In genomic region chr13:29114998-29115495, GRCm38 (mm10) we compare ENCODE assay signal across 18 mouse cellular contexts.
"Had no signal": no experiment of that assay in that cellular context is flagged by ENCODE, and none has a peak within 500 bp of the region (broad histone marks: within the 10 kb centered on the region; RNA-seq: fewer than 3 reads in every experiment).

No protein-coding gene starts in this region.

- ATAC-seq: hindbrain, embryonic 16.5 days; inflammation-experienced regulatory T-cells, adult 6 months; intestine, embryonic 15.5 days; intestine, postnatal 0 days; liver, postnatal 0 days had no signal

- DNase-seq: gastrocnemius, adult 2 months; gastrocnemius, postnatal 10 days; gastrocnemius, postnatal 25 days; heart, adult 2 months; heart, postnatal 10 days; heart, postnatal 4 days; kidney, adult 18-20 months; kidney, adult 8-10 months; kidney, postnatal 10 days; kidney, postnatal 25 days; kidney, postnatal 4 days; liver; liver, embryonic 13.5 days; liver, postnatal 0 days had no signal
